9 mouse cellular contexts compared by ENCODE assay signal in genomic region chr8:70234781-70235128, GRCm38 (mm10). TPM values are rescaled to one million over a fixed set of nuclear protein-coding genes. Genes with fewer than 3 reads are reported as not detected.
DNase-seq lines count a peak whose midpoint lies in the region; ATAC-seq and TF ChIP-seq lines count a peak whose summit lies in the region.
"Had no signal": no experiment of that assay in that cellular context is flagged by ENCODE, and none has a peak within 500 bp of the region (broad histone marks: within the 10 kb centered on the region; RNA-seq: fewer than 3 reads in every experiment).

No protein-coding gene starts in this region.

- H3K9me3 ChIP-seq in heart, embryonic 13.5 days: no peaks in the 10 kb centered on the region
- H3K9me3 ChIP-seq in ES-Bruce4 (replicated peaks; ENCODE audit: control insufficient read depth, insufficient read depth, low read length, poor library complexity, severe bottlenecking): no peaks in the 10 kb centered on the region
- no peaks in the 10 kb centered on the region for H3K9me3 ChIP-seq in forebrain, embryonic 16.5 days (ENCODE audit: control insufficient read depth, low read length)
- H3K9me3 ChIP-seq in liver, postnatal 0 days (ENCODE audit: low read length): no peaks in the 10 kb centered on the region

- 0% methylated on average over 15 of the region's 15 CpGs for WGBS in heart, embryonic 13.5 days
- under 1% methylated on average over 15 of the region's 15 CpGs for WGBS in forebrain, embryonic 16.5 days
- under 1% methylated on average over 15 of the region's 15 CpGs for WGBS in liver, postnatal 0 days (ENCODE audit: insufficient replicate concordance)

- TF ChIP-seq CTCF in ES-Bruce4 (IDR thresholded peaks at IDR 0.05; ENCODE audit: low read depth, low read length): no peak
- no peak for TF ChIP-seq CTCF in liver, postnatal 0 days (IDR thresholded peaks at IDR 0.05; ENCODE audit: low read depth)

- no peak for TF ChIP-seq EP300 in ES-Bruce4 (IDR thresholded peaks at IDR 0.05; ENCODE audit: insufficient read depth, low read depth, low read length)
- no peak for TF ChIP-seq EP300 in liver, postnatal 0 days (IDR thresholded peaks at IDR 0.05; ENCODE audit: low read depth)

- no peak for DNase-seq in heart, adult 18-20 months
- no peak for DNase-seq in liver, postnatal 0 days
- DNase-seq in urinary bladder, adult 2 months (ENCODE audit: low spot score): no peak
- no peak for DNase-seq in layer of hippocampus, postnatal 10 days (ENCODE audit: low spot score in 2 of 2)

- no peak for TF ChIP-seq POLR2A in ES-Bruce4 (IDR thresholded peaks at IDR 0.05; ENCODE audit: insufficient read depth, low read length)

- H3K36me3 ChIP-seq in heart, embryonic 13.5 days: peaks cover 50% of the 10 kb centered on the region
- peaks cover 32% of the 10 kb centered on the region for H3K36me3 ChIP-seq in ES-Bruce4 (ENCODE audit: control insufficient read depth, insufficient read depth, low read length, poor library complexity, severe bottlenecking)
- peaks cover 19% of the 10 kb centered on the region for H3K36me3 ChIP-seq in forebrain, embryonic 16.5 days (ENCODE audit: control insufficient read depth, insufficient read depth)
- peaks cover 19% of the 10 kb centered on the region for H3K36me3 ChIP-seq in liver, postnatal 0 days (replicated peaks; ENCODE audit: insufficient read depth, low read length)

- peak overlapping the region; percentile 93 for H3K27ac ChIP-seq in heart, embryonic 13.5 days (replicated peaks)
- H3K27ac ChIP-seq in ES-Bruce4 (ENCODE audit: insufficient read depth, low read length): peak overlapping the region; percentile 42; the same call in 1 of the 2 replicates
- peak overlapping the region; percentile 94 for H3K27ac ChIP-seq in forebrain, embryonic 16.5 days (ENCODE audit: low read length)
- peak overlapping the region; percentile 98 for H3K27ac ChIP-seq in liver, postnatal 0 days (ENCODE audit: low read depth)

- peaks cover 25% of the 10 kb centered on the region for H3K4me1 ChIP-seq in heart, embryonic 13.5 days
- no peaks in the 10 kb centered on the region for H3K4me1 ChIP-seq in ES-Bruce4 (ENCODE audit: control insufficient read depth, insufficient read depth, low read length)
- peaks cover 22% of the 10 kb centered on the region for H3K4me1 ChIP-seq in forebrain, embryonic 16.5 days (replicated peaks; ENCODE audit: control insufficient read depth, insufficient read depth, low read length)
- peaks cover 20% of the 10 kb centered on the region for H3K4me1 ChIP-seq in liver, postnatal 0 days (ENCODE audit: insufficient read depth)

- ATAC-seq in heart, embryonic 13.5 days (ENCODE audit: extremely low read depth, insufficient number of reproducible peaks, low FRiP score, low TSS enrichment): no peak
- no peak for ATAC-seq in forebrain, embryonic 16.5 days
- ATAC-seq in liver, postnatal 0 days: no peak
- no peak; the same call in 1 of the 2 replicates for ATAC-seq in erythroid progenitor cell, adult 5-6 weeks (replicated peaks; ENCODE audit: low FRiP score, poor library complexity, severe bottlenecking)

- peak overlapping the region; percentile 76 for H3K4me3 ChIP-seq in heart, embryonic 13.5 days
- peak overlapping the region; percentile 80 for H3K4me3 ChIP-seq in ES-Bruce4 (ENCODE audit: low read depth, low read length)
- peak overlapping the region; percentile 87 for H3K4me3 ChIP-seq in forebrain, embryonic 16.5 days (replicated peaks; ENCODE audit: low read length)
- peak overlapping the region; percentile 68 for H3K4me3 ChIP-seq in liver, postnatal 0 days (ENCODE audit: low read depth, low read length)

- H3K9ac ChIP-seq in heart, embryonic 13.5 days: peak overlapping the region; percentile 90
- peak overlapping the region; percentile 69 for H3K9ac ChIP-seq in ES-Bruce4 (ENCODE audit: low read depth, poor library complexity, severe bottlenecking)
- peak overlapping the region; percentile 93 for H3K9ac ChIP-seq in forebrain, embryonic 16.5 days (replicated peaks; ENCODE audit: low read depth, low read length)
- H3K9ac ChIP-seq in liver, postnatal 0 days (replicated peaks): peak overlapping the region; percentile 91

- H3K27me3 ChIP-seq in heart, embryonic 13.5 days (replicated peaks): no peaks in the 10 kb centered on the region
- H3K27me3 ChIP-seq in ES-Bruce4 (ENCODE audit: control insufficient read depth, insufficient read depth, low read length, poor library complexity, severe bottlenecking): no peaks in the 10 kb centered on the region
- no peaks in the 10 kb centered on the region for H3K27me3 ChIP-seq in forebrain, embryonic 16.5 days (replicated peaks; ENCODE audit: control insufficient read depth, insufficient read depth, low read length)
- no peaks in the 10 kb centered on the region for H3K27me3 ChIP-seq in liver, postnatal 0 days (ENCODE audit: insufficient read depth, low read length)

- H3K4me2 ChIP-seq in heart, embryonic 13.5 days: peak overlapping the region; percentile 98
- peak overlapping the region; percentile 75 for H3K4me2 ChIP-seq in forebrain, embryonic 16.5 days (ENCODE audit: low read length)
- peak overlapping the region; percentile 89 for H3K4me2 ChIP-seq in liver, postnatal 0 days (ENCODE audit: low read depth, low read length)

RNA-seq across cellular contexts. Expression of gene Armc6, which starts 0.5 kb away (rescaled TPM):
- polyA plus RNA-seq in heart, embryonic 13.5 days (2015; fragmentation: Nextera tagmentation; extraction: Ambion mirVana): 20.6 and 20.7 TPM in 2 replicates
- total RNA-seq in heart, adult 18-20 months (2021): 1 to 10 TPM; 6.8 to 7.8 TPM
- polyA plus RNA-seq in ES-Bruce4 (2011; ENCODE audit: insufficient read depth, insufficient read length, low read depth, missing spikeins): 5.7 and 11.8 TPM in 2 replicates
- polyA plus RNA-seq in forebrain, embryonic 16.5 days (2015; fragmentation: Nextera tagmentation; extraction: Ambion mirVana): 101 and 109 TPM in 2 replicates
- 5.3 and 6.3 TPM in 2 replicates for polyA plus RNA-seq in liver, postnatal 0 days (2015; fragmentation: Nextera tagmentation; extraction: Ambion mirVana)
- total RNA-seq in erythroid progenitor cell, adult 5-6 weeks (2015; ENCODE audit: low replicate concordance): 15.1 and 26.4 TPM in 2 replicates
- 5.1 TPM in 1 of 2 replicates, not detected in the other for total RNA-seq in erythroid progenitor cell, adult 5-6 weeks (2017; ENCODE audit: low replicate concordance)
- 13.9 and 17.4 TPM in 2 replicates for polyA plus RNA-seq in urinary bladder, adult 2 months (2012; rRNA removed)
- total RNA-seq in layer of hippocampus, postnatal 10 days (2021): 10 to 100 TPM; 88.5 to 90.7 TPM

RNA-seq across cellular contexts. Expression of gene Sugp2, which starts 0.7 kb away (rescaled TPM):
- 23.2 and 24.3 TPM in 2 replicates for polyA plus RNA-seq in heart, embryonic 13.5 days (2015; fragmentation: Nextera tagmentation; extraction: Ambion mirVana)
- 10 to 100 TPM; 37.3 to 39.1 TPM for total RNA-seq in heart, adult 18-20 months (2021)
- polyA plus RNA-seq in ES-Bruce4 (2011; ENCODE audit: insufficient read depth, insufficient read length, low read depth, missing spikeins): 46.0 and 47.2 TPM in 2 replicates
- polyA plus RNA-seq in forebrain, embryonic 16.5 days (2015; fragmentation: Nextera tagmentation; extraction: Ambion mirVana): 87.6 and 104 TPM in 2 replicates
- 7.3 and 8.3 TPM in 2 replicates for polyA plus RNA-seq in liver, postnatal 0 days (2015; fragmentation: Nextera tagmentation; extraction: Ambion mirVana)
- 36.8 and 49.0 TPM in 2 replicates for total RNA-seq in erythroid progenitor cell, adult 5-6 weeks (2015; ENCODE audit: low replicate concordance)
- total RNA-seq in erythroid progenitor cell, adult 5-6 weeks (2017; ENCODE audit: low replicate concordance): 51.5 and 60.7 TPM in 2 replicates
- polyA plus RNA-seq in urinary bladder, adult 2 months (2012; rRNA removed): 45.4 and 56.1 TPM in 2 replicates
- total RNA-seq in layer of hippocampus, postnatal 10 days (2021): 100 to 1,000 TPM; 128 to 138 TPM

RNA-seq across cellular contexts. Expression of gene Slc25a42, which starts 22.6 kb away (rescaled TPM):
- 8.0 and 8.3 TPM in 2 replicates for polyA plus RNA-seq in heart, embryonic 13.5 days (2015; fragmentation: Nextera tagmentation; extraction: Ambion mirVana)
- total RNA-seq in heart, adult 18-20 months (2021): 10 to 100 TPM; 53.5 to 54.8 TPM
- 7.8 and 9.3 TPM in 2 replicates for polyA plus RNA-seq in ES-Bruce4 (2011; ENCODE audit: insufficient read depth, insufficient read length, low read depth, missing spikeins)
- polyA plus RNA-seq in forebrain, embryonic 16.5 days (2015; fragmentation: Nextera tagmentation; extraction: Ambion mirVana): 4.0 and 7.2 TPM in 2 replicates
- polyA plus RNA-seq in liver, postnatal 0 days (2015; fragmentation: Nextera tagmentation; extraction: Ambion mirVana): 18.5 and 19.2 TPM in 2 replicates
- total RNA-seq in erythroid progenitor cell, adult 5-6 weeks (2015; ENCODE audit: low replicate concordance): 30.6 and 35.3 TPM in 2 replicates
- total RNA-seq in erythroid progenitor cell, adult 5-6 weeks (2017; ENCODE audit: low replicate concordance): 16.2 and 24.4 TPM in 2 replicates
- 15.5 and 17.9 TPM in 2 replicates for polyA plus RNA-seq in urinary bladder, adult 2 months (2012; rRNA removed)
- total RNA-seq in layer of hippocampus, postnatal 10 days (2021): 10 to 100 TPM; 27.9 to 28.8 TPM
- total RNA-seq: monocyte, adult 5-6 weeks had no signal

RNA-seq across cellular contexts. Expression of gene Homer3, which starts 47.9 kb away (rescaled TPM):
- polyA plus RNA-seq in heart, embryonic 13.5 days (2015; fragmentation: Nextera tagmentation; extraction: Ambion mirVana): 34.1 and 37.2 TPM in 2 replicates
- 1 to 10 TPM; 7.7 to 8.4 TPM for total RNA-seq in heart, adult 18-20 months (2021)
- 37.9 and 40.0 TPM in 2 replicates for polyA plus RNA-seq in ES-Bruce4 (2011; ENCODE audit: insufficient read depth, insufficient read length, low read depth, missing spikeins)
- polyA plus RNA-seq in forebrain, embryonic 16.5 days (2015; fragmentation: Nextera tagmentation; extraction: Ambion mirVana): 47.2 and 49.4 TPM in 2 replicates
- polyA plus RNA-seq in liver, postnatal 0 days (2015; fragmentation: Nextera tagmentation; extraction: Ambion mirVana): 4.3 and 5.6 TPM in 2 replicates
- total RNA-seq in erythroid progenitor cell, adult 5-6 weeks (2015; ENCODE audit: low replicate concordance): 1.3 TPM in 1 of 2 replicates, not detected in the other
- total RNA-seq in erythroid progenitor cell, adult 5-6 weeks (2017; ENCODE audit: low replicate concordance): not detected in 2 replicates
- 34.4 and 37.9 TPM in 2 replicates for polyA plus RNA-seq in urinary bladder, adult 2 months (2012; rRNA removed)
- total RNA-seq in layer of hippocampus, postnatal 10 days (2021): 10 to 100 TPM; 45.7 to 47.0 TPM

Comparison
In these comparisons a context has a peak if more than half of its experiments do, and no peak if none do; other contexts are left out.
1. H3K27ac ChIP-seq: peak in every context shown above with its lines; median percentile 98 in liver, postnatal 0 days; 94 in forebrain, embryonic 16.5 days; 93 in heart, embryonic 13.5 days; 42 in ES-Bruce4.